Mouse (Mus musculus): Measurements from ENCODE around the gene Rfx7. TPM values are rescaled to one million over a fixed set of nuclear protein-coding genes. Genes with fewer than 3 reads are reported as not detected.
"Not testable (repeated sequence)": the region's sequence is repeated elsewhere in the genome, so short reads cannot be mapped to it uniquely, and the experiment has no call there.

The Rfx7 gene
- polyA plus RNA-seq, 1 experiment = 21.2 TPM

DNA sequence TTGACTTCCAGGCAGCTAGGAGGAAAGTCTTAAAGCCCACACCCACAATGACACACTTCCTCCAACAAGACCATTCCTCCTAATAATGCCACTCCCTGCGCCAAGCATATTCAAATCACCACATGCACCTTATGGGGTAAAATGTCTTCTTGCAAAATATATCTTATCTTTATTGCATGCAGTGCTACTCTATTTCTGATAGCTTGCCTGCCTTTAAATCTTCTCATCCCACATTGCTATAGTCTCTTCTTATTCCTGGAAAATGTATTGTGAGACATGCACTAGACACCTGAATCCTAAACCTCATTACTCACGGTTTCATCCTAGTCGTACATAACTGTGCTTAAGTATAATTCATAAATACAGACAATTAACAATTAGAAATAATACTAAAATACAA lies 31.2 kb downstream of the Rfx7 start:
- DNase-seq = no peak
- Histone ChIP-seq H3K36me3 (ENCODE audit: control insufficient read depth, insufficient read depth, low read length) (peaks cover 3% of the 10 kb centered on the region; the same call in 1 of the 2 replicates), H3K4me1 (replicated peaks; ENCODE audit: control insufficient read depth, insufficient read depth, low read length) (no peaks in the 10 kb centered on the region), H3K27ac (ENCODE audit: control insufficient read depth, insufficient read depth, low read length) (no peak overlapping the region), H3K4me3 (ENCODE audit: control insufficient read depth, insufficient read depth, low read length) (no peak overlapping the region), H3K27me3 (ENCODE audit: control insufficient read depth, insufficient read depth, low read length) (no peaks in the 10 kb centered on the region)
- 97% methylated on average over 3 of the region's 3 CpGs for WGBS
- TF ChIP-seq POLR2A (IDR thresholded peaks at IDR 0.05; ENCODE audit: control insufficient read depth, extremely low read depth, insufficient read depth, low read length, poor library complexity) = no peak
- TF ChIP-seq CTCF (IDR thresholded peaks at IDR 0.05; ENCODE audit: borderline replicate concordance, control insufficient read depth, extremely low read depth, insufficient read depth, low read length, poor library complexity) = no peak

- peaks cover 3% of the 10 kb centered on the region; the same call in 1 of the 2 replicates for H3K36me3 ChIP-seq (ENCODE audit: control insufficient read depth, insufficient read depth, low read length)
- no peaks in the 10 kb centered on the region for H3K4me1 ChIP-seq (replicated peaks; ENCODE audit: control insufficient read depth, insufficient read depth, low read length)
- no peak overlapping the region for H3K27ac ChIP-seq (ENCODE audit: control insufficient read depth, insufficient read depth, low read length)
- H3K27me3 ChIP-seq (ENCODE audit: control insufficient read depth, insufficient read depth, low read length) = no peaks in the 10 kb centered on the region
- H3K4me3 ChIP-seq (ENCODE audit: control insufficient read depth, insufficient read depth, low read length) = no peak overlapping the region
- WGBS = 80% methylated on average over 2 of the region's 2 CpGs
- no peak for TF ChIP-seq CTCF (IDR thresholded peaks at IDR 0.05; ENCODE audit: borderline replicate concordance, control insufficient read depth, extremely low read depth, insufficient read depth, low read length, poor library complexity)
- TF ChIP-seq POLR2A (IDR thresholded peaks at IDR 0.05; ENCODE audit: control insufficient read depth, extremely low read depth, insufficient read depth, low read length, poor library complexity) = no peak
- no peak for DNase-seq
Observed at GRCm38 (mm10) chr9:72567116-72567515, 35.1 kb downstream of the Rfx7 start.

DNA sequence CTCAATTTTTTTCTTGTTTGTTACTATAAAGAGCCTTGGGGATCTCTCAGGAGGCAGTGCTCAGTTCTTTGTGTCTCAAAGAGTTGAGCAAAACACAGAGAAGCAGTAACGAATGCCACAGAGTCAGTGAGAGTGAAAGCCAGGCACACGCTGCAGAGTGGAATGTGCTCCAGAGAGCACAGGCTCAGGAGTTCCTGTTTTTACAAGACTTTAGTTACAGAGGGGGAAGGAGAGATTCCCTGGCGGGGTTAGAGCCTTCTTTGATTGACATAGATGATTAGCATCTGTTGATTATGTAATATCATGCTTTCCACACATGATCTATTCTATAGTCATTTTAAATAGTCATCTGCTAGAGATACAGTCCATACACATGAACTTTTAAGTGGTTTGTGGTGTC lies 48.2 kb downstream of the Rfx7 start:
- TF ChIP-seq CTCF (IDR thresholded peaks at IDR 0.05; ENCODE audit: borderline replicate concordance, control insufficient read depth, extremely low read depth, insufficient read depth, low read length, poor library complexity) (no peak), POLR2A (IDR thresholded peaks at IDR 0.05; ENCODE audit: control insufficient read depth, extremely low read depth, insufficient read depth, low read length, poor library complexity) (no peak)
- DNase-seq = no peak
- WGBS = 70% methylated on average over 3 of the region's 3 CpGs
- H3K36me3 ChIP-seq (ENCODE audit: control insufficient read depth, insufficient read depth, low read length) = no peaks in the 10 kb centered on the region
- no peaks in the 10 kb centered on the region for H3K4me1 ChIP-seq (replicated peaks; ENCODE audit: control insufficient read depth, insufficient read depth, low read length)
- H3K4me3 ChIP-seq (ENCODE audit: control insufficient read depth, insufficient read depth, low read length) = no peak overlapping the region
- H3K27ac ChIP-seq (ENCODE audit: control insufficient read depth, insufficient read depth, low read length) = no peak overlapping the region
- H3K27me3 ChIP-seq (ENCODE audit: control insufficient read depth, insufficient read depth, low read length) = no peaks in the 10 kb centered on the region

GRCm38 (mm10) chr9:72590861-72591260 lies 58.8 kb downstream of the Rfx7 start:
- WGBS = 100% methylated on average over 1 of the region's 1 CpGs
- no peaks in the 10 kb centered on the region for H3K4me1 ChIP-seq (replicated peaks; ENCODE audit: control insufficient read depth, insufficient read depth, low read length)
- TF ChIP-seq POLR2A (IDR thresholded peaks at IDR 0.05; ENCODE audit: control insufficient read depth, extremely low read depth, insufficient read depth, low read length, poor library complexity) = no peak
- TF ChIP-seq CTCF (IDR thresholded peaks at IDR 0.05; ENCODE audit: borderline replicate concordance, control insufficient read depth, extremely low read depth, insufficient read depth, low read length, poor library complexity) = no peak
- H3K27ac ChIP-seq (ENCODE audit: control insufficient read depth, insufficient read depth, low read length) = no peak overlapping the region
- DNase-seq = no peak
- H3K36me3 ChIP-seq (ENCODE audit: control insufficient read depth, insufficient read depth, low read length) = peaks cover 11% of the 10 kb centered on the region; the same call in 1 of the 2 replicates
- no peaks in the 10 kb centered on the region for H3K27me3 ChIP-seq (ENCODE audit: control insufficient read depth, insufficient read depth, low read length)
- H3K4me3 ChIP-seq (ENCODE audit: control insufficient read depth, insufficient read depth, low read length) = no peak overlapping the region

GRCm38 (mm10) chr9:72592016-72592415 lies 60.0 kb downstream of the Rfx7 start:
- H3K27ac ChIP-seq (ENCODE audit: control insufficient read depth, insufficient read depth, low read length) = no peak overlapping the region
- H3K4me1 ChIP-seq (replicated peaks; ENCODE audit: control insufficient read depth, insufficient read depth, low read length) = no peaks in the 10 kb centered on the region
- TF ChIP-seq CTCF (IDR thresholded peaks at IDR 0.05; ENCODE audit: borderline replicate concordance, control insufficient read depth, extremely low read depth, insufficient read depth, low read length, poor library complexity) (no peak), POLR2A (IDR thresholded peaks at IDR 0.05; ENCODE audit: control insufficient read depth, extremely low read depth, insufficient read depth, low read length, poor library complexity) (no peak)
- H3K27me3 ChIP-seq (ENCODE audit: control insufficient read depth, insufficient read depth, low read length) = no peaks in the 10 kb centered on the region
- no peak for DNase-seq
- H3K4me3 ChIP-seq (ENCODE audit: control insufficient read depth, insufficient read depth, low read length) = no peak overlapping the region
- peaks cover 11% of the 10 kb centered on the region; the same call in 1 of the 2 replicates for H3K36me3 ChIP-seq (ENCODE audit: control insufficient read depth, insufficient read depth, low read length)

DNA sequence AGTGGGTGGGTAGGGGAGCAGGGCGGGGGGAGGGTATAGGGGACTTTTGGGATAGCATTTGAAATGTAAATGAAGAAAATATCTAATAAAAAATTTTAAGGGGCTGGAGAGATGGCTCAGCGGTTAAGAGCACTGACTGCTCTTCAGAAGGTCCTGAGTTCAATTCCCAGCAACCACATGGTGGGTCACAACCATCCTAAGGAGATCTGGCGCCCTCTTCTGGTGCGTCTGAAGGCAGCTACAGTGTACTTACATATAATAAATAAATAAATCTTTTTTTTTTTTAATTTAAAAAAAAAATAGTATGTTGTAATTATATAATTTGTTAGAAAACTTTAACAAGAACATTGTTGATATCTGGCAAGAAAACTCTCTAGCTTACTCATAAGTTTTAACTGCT lies 62.6 kb downstream of the Rfx7 start:
- peaks cover 11% of the 10 kb centered on the region; the same call in 1 of the 2 replicates for H3K36me3 ChIP-seq (ENCODE audit: control insufficient read depth, insufficient read depth, low read length)
- 94% methylated on average over 4 of the region's 4 CpGs for WGBS
- H3K27me3 ChIP-seq (ENCODE audit: control insufficient read depth, insufficient read depth, low read length); H3K4me3 ChIP-seq (ENCODE audit: control insufficient read depth, insufficient read depth, low read length); H3K27ac ChIP-seq (ENCODE audit: control insufficient read depth, insufficient read depth, low read length); H3K4me1 ChIP-seq (replicated peaks; ENCODE audit: control insufficient read depth, insufficient read depth, low read length): not testable (repeated sequence)
- DNase-seq = peak; percentile 30

DNA sequence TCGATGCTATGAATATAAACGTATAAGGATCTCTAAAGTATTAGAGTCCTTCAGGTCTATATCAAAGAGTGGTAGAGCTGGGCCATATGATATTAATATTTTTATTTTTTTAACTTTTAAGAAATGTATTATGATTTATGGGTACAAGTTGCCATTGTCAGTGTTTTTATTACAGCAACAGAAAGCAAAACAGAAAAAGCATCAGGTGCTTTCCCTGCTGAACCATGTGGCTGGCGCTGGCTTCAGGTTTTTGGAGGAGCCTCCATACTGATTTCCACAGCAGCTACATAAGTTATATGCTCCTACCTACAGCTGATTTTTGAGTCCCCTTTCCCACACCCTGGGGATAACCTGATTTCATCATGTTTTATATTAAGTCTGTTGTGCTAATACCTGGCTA lies 68.1 kb downstream of the Rfx7 start:
- H3K27me3 ChIP-seq (ENCODE audit: control insufficient read depth, insufficient read depth, low read length) = no peaks in the 10 kb centered on the region

More for the DNA sequence above, 68.1 kb downstream of the Rfx7 start:
- H3K36me3 ChIP-seq (ENCODE audit: control insufficient read depth, insufficient read depth, low read length) = peaks cover 7% of the 10 kb centered on the region; the same call in 1 of the 2 replicates
- no peaks in the 10 kb centered on the region for H3K4me1 ChIP-seq (replicated peaks; ENCODE audit: control insufficient read depth, insufficient read depth, low read length)
- H3K27ac ChIP-seq (ENCODE audit: control insufficient read depth, insufficient read depth, low read length) = no peak overlapping the region
- no peak for DNase-seq
- no peak overlapping the region for H3K4me3 ChIP-seq (ENCODE audit: control insufficient read depth, insufficient read depth, low read length)
- 96% methylated on average over 3 of the region's 3 CpGs for WGBS
- TF ChIP-seq CTCF (IDR thresholded peaks at IDR 0.05; ENCODE audit: borderline replicate concordance, control insufficient read depth, extremely low read depth, insufficient read depth, low read length, poor library complexity) (no peak), POLR2A (IDR thresholded peaks at IDR 0.05; ENCODE audit: control insufficient read depth, extremely low read depth, insufficient read depth, low read length, poor library complexity) (no peak)

Measured in thymus, adult 2 months (tissue).